Mouse (Mus musculus) lung, embryonic 15.5 days (tissue): Measurements from ENCODE around the gene Iqcf4. TPM values are rescaled to one million over a fixed set of nuclear protein-coding genes. Genes with fewer than 3 reads are reported as not detected.
A peak's percentile ranks its signal among the peaks of the same experiment; 100 is the strongest.
"Not testable (repeated sequence)": the region's sequence is repeated elsewhere in the genome, so short reads cannot be mapped to it uniquely, and the experiment has no call there.

Experiments used
- ATAC-seq: fragments of 200-750 bp; cut with Nextera tagmentation; 2 replicates; pipeline ENCODE4 v1.8.0; 2017; ENCODE audit warnings: moderate number of reproducible peaks, borderline replicate concordance; ENCODE audit not compliant: low FRiP score, low TSS enrichment; ENCODE audit errors: extremely low read depth
- H3K27ac ChIP-seq: fragments of 300-500 bp; sonication (generic); 2 replicates; pipeline ENCODE4 v1.5.1; 2015; ENCODE audit warnings: moderate library complexity, mild to moderate bottlenecking, inconsistent platforms
- H3K27me3 ChIP-seq: fragments of 300-500 bp; sonication (generic); 2 replicates; pipeline ENCODE4 v1.6.1; 2015; ENCODE audit warnings: inconsistent platforms
- H3K36me3 ChIP-seq: fragments of 300-500 bp; sonication (generic); 2 replicates; pipeline ENCODE4 v1.6.1; 2015; ENCODE audit warnings: inconsistent platforms
- H3K4me1 ChIP-seq: fragments of 300-500 bp; sonication (generic); 2 replicates; pipeline ENCODE4 v1.6.1; 2015; ENCODE audit warnings: inconsistent platforms
- H3K4me2 ChIP-seq: fragments of 300-500 bp; sonication (generic); 2 replicates; pipeline ENCODE4 v1.6.1; 2015; ENCODE audit warnings: inconsistent platforms, mild to moderate bottlenecking, moderate library complexity
- H3K4me3 ChIP-seq: fragments of 300-500 bp; sonication (generic); 2 replicates; pipeline ENCODE4 v1.5.1; 2015; ENCODE audit warnings: mild to moderate bottlenecking, inconsistent platforms
- H3K9ac ChIP-seq: fragments of 300-500 bp; sonication (generic); 2 replicates; pipeline ENCODE4 v1.6.1; 2015; ENCODE audit warnings: inconsistent platforms
- H3K9me3 ChIP-seq: fragments of 300-500 bp; sonication (generic); 2 replicates; pipeline ENCODE4 v1.6.1; 2016; ENCODE audit warnings: inconsistent platforms
- WGBS: fragments of 180-500 bp; shearing (Covaris S2); methylation state at CpG from one replicate; pipeline ENCODE4 v1.1.7; 2015; 5-methylcytosine and 5-hydroxymethylcytosine counted together
- polyA plus RNA-seq: library from polyadenylated mRNA; unstranded; fragments of >200 nt; fragmentation: Nextera tagmentation; extraction: Ambion mirVana; gene quantifications from 2 replicates; pipeline ENCODE4 v1.2.1, GENCODE M21; 2015

Gene Iqcf4
- not detected in 2 replicates for polyA plus RNA-seq

DNA sequence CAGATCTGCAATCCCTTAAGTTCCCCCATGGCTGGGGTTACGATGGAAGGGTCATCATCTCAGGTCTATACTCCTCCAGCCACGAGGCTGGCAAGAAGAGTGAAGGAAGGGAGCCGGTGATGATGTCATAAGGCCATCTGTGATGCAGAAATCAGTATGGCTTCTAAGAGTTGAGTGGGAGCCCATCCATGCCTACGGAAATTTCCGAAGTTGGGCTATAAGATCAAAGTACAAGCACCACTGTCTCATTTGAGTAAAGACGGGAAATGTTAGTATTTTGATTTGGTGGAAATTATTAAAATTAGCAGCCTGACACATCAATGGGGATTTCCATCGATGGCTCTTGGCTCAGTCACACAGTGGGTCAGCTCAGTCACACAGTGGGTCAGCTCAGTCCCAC lies at the start of gene Iqcf4:
Iqcf4 (minus strand) TSS at position 101 of the 400 bp plus-strand sequence.
- no peak within 1 kb of the TSS for H3K4me3 ChIP-seq
- H3K27ac ChIP-seq = no peak within 1 kb of the TSS
- H3K27me3 ChIP-seq = no peaks in the 10 kb centered on the region
- H3K9ac ChIP-seq = no peak within 1 kb of the TSS
- no peaks in the 10 kb centered on the region for H3K9me3 ChIP-seq
- 83% methylated on average over 7 of the region's 7 CpGs for WGBS
- H3K4me1 ChIP-seq = no peaks in the 10 kb centered on the region
- H3K4me2 ChIP-seq = no peak within 1 kb of the TSS
- no peak for ATAC-seq
- no peaks in the 10 kb centered on the region for H3K36me3 ChIP-seq

DNA sequence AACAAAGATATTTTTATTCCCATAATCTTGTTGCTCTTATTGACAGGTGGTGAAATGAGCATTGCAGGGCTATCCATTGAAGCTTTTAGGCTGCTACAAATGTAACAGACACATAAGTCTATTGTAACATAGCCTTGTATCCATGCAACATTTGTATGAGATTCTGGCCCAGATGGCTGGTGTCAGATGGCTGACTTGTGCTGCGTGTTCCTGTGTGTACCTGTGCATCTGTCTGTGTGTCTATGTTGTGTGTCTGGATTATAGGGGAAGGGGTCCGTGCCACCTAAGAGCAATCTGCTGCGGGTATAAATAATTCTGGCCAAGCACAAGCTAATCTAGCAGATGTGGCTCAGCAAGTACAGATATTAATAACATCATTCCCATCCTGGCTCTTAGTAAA lies 46.7 kb upstream of the Iqcf4 start:
- Histone ChIP-seq H3K27ac (no peak overlapping the region), H3K9me3 (no peaks in the 10 kb centered on the region), H3K4me1 (no peaks in the 10 kb centered on the region), H3K9ac (no peak overlapping the region), H3K36me3 (no peaks in the 10 kb centered on the region), H3K4me3 (no peak overlapping the region), H3K4me2 (no peak overlapping the region), H3K27me3 (no peaks in the 10 kb centered on the region)
- ATAC-seq = no peak
- 82% methylated on average over 3 of the region's 3 CpGs for WGBS

DNA sequence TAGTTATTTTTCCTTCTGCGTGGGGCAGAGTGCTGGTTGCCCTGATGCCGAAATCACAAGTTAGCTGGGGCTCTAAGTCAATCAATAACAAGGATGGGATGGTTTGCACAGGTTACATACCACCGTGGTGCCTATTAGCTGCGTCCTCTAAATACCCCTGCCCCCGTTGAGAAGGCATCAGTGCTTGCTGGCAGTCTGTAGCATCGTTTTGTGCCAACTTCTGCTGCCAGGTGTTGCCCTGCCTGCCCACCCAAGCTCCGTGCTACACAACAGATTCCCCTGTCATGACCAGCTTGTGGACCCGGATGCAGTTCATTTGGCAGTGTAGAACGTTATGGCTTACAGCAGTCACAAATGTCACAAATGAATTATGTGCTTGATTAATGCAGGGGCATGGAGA lies 45.5 kb upstream of the Iqcf4 start:
- no peak for ATAC-seq
- H3K4me1 ChIP-seq = no peaks in the 10 kb centered on the region
- 72% methylated on average over 9 of the region's 9 CpGs for WGBS
- no peaks in the 10 kb centered on the region for H3K36me3 ChIP-seq
- H3K9me3 ChIP-seq = no peaks in the 10 kb centered on the region
- H3K27me3 ChIP-seq = no peaks in the 10 kb centered on the region
- H3K9ac ChIP-seq = no peak overlapping the region
- H3K4me2 ChIP-seq = no peak overlapping the region
- H3K4me3 ChIP-seq = no peak overlapping the region
- no peak overlapping the region for H3K27ac ChIP-seq

DNA sequence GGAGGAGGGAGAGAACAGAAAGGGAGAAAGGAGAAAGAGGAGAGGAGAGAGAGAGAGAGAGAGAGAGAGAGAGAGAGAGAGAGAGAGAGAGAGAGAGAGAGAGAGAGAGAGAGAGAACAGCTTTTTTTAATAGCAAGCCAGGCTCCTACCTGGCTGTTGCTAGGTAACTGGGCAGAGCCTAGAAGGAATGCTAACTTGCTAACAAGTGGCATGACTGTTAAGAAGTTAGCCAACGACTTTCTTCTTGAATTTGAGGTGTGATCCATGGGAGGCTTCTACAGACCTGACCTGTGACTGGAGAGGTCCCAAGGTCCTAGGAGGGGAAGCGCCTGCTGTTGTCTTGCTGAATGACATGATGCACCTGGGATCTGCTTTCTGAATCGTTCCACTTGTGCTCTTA lies 43.8 kb upstream of the Iqcf4 start:
- H3K27me3 ChIP-seq = no peaks in the 10 kb centered on the region
- no peak overlapping the region for H3K9ac ChIP-seq
- H3K4me3 ChIP-seq = no peak overlapping the region
- 9% methylated on average over 3 of the region's 3 CpGs for WGBS
- peak overlapping the region; percentile 6; the same call in 1 of the 2 replicates for H3K4me2 ChIP-seq
- H3K36me3 ChIP-seq = no peaks in the 10 kb centered on the region
- no peaks in the 10 kb centered on the region for H3K4me1 ChIP-seq
- no peak overlapping the region for H3K27ac ChIP-seq
- no peak for ATAC-seq
- H3K9me3 ChIP-seq = no peaks in the 10 kb centered on the region

DNA sequence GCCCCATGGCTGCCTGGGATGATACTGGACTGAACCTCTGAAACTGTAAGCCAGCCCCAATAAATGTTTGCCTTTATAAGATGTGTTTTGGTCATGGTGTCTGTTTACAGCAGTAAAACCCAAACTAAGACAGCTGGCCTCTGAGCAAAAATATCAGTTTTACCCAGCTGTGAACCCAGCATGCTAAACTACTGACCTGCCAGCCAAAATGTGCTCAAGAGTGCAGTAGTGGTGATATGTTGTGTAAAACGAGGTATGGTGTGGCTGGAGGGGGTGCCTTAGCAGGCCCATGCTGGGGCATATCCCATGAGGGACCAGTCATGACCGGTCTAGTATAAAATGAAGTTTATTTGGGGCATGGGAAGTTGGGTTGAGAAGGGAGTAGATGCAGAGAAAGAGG lies 43.2 kb upstream of the Iqcf4 start:
- H3K9me3 ChIP-seq = no peaks in the 10 kb centered on the region
- H3K9ac ChIP-seq = no peak overlapping the region
- H3K4me1 ChIP-seq = no peaks in the 10 kb centered on the region
- 52% methylated on average over 2 of the region's 2 CpGs for WGBS
- H3K27ac ChIP-seq = no peak overlapping the region
- ATAC-seq = no peak
- no peak overlapping the region for H3K4me3 ChIP-seq
- H3K4me2 ChIP-seq = no peak overlapping the region
- H3K27me3 ChIP-seq = no peaks in the 10 kb centered on the region
- H3K36me3 ChIP-seq = no peaks in the 10 kb centered on the region

DNA sequence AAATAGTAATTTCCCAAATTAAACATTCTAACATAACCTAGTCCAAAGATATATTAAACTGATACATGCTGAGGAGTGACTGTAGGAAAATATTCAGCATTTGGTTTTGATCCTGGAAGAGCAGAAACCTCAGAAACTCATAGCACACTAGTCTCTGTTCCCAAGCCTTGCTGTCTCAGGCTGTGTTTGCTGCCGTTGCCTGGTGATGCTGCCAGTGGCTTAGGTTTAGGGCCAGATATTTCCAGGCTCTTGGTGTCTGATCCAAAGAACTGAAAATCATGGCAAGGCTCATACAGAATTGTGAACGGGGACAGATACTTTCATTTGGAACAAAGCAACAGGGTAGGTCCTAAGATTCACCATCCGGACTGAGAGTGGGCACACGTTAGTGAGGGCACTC lies 39.9 kb upstream of the Iqcf4 start:
- Histone ChIP-seq H3K4me2 (no peak overlapping the region), H3K27ac (no peak overlapping the region), H3K4me1 (no peaks in the 10 kb centered on the region), H3K4me3 (no peak overlapping the region), H3K9ac (no peak overlapping the region), H3K9me3 (no peaks in the 10 kb centered on the region), H3K36me3 (no peaks in the 10 kb centered on the region), H3K27me3 (no peaks in the 10 kb centered on the region)
- 71% methylated on average over 4 of the region's 4 CpGs for WGBS
- no peak for ATAC-seq

DNA sequence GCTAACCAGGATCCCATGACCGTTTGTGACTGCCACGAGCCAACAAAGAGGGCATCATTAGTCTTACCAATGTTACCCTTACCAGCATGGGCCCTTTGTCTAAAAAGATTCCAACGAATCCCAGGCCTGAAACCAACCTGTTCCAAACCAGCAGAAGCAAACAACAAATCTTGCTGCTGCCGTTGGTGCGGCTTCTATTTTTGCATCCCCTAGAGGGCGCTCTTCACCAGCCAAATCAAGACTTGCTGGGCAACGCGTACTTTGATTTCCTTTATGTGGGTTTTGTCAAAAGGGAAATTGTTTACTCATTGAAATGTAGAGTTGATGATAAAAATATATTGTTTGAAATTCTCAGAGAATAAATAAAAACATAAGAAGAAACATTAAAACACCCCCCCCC lies 29.8 kb upstream of the Iqcf4 start:
- 24% methylated on average over 8 of the region's 8 CpGs for WGBS
- H3K9me3 ChIP-seq = no peaks in the 10 kb centered on the region
- H3K4me3 ChIP-seq = no peak overlapping the region
- H3K9ac ChIP-seq = no peak overlapping the region
- H3K27me3 ChIP-seq = no peaks in the 10 kb centered on the region
- no peak for ATAC-seq
- H3K36me3 ChIP-seq = no peaks in the 10 kb centered on the region
- H3K4me1 ChIP-seq = no peaks in the 10 kb centered on the region
- H3K27ac ChIP-seq = no peak overlapping the region
- H3K4me2 ChIP-seq = no peak overlapping the region

DNA sequence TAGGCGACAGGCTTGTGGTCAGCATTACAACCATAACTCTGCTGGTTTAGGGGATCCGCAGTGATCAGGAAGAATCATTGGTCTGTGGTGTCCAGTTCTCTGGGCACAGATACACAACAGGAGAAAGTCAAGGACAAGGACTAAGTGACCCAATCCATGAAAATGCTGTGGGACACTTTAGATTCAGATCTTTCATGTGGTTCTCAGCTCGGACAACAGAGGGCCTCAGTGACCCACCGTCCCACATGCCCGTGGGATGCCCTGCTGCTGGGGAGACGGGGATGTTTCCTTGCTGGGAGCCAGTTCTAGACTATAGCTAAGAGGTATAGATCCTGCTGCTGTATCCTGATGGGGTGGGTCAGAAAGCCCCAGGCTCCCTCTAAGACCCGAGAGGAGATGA lies 27.7 kb upstream of the Iqcf4 start:
- ATAC-seq = no peak
- Histone ChIP-seq H3K4me1 (no peaks in the 10 kb centered on the region), H3K4me2 (no peak overlapping the region), H3K36me3 (no peaks in the 10 kb centered on the region), H3K4me3 (no peak overlapping the region), H3K27me3 (no peaks in the 10 kb centered on the region), H3K9ac (no peak overlapping the region), H3K9me3 (no peaks in the 10 kb centered on the region), H3K27ac (no peak overlapping the region)
- 36% methylated on average over 7 of the region's 7 CpGs for WGBS

DNA sequence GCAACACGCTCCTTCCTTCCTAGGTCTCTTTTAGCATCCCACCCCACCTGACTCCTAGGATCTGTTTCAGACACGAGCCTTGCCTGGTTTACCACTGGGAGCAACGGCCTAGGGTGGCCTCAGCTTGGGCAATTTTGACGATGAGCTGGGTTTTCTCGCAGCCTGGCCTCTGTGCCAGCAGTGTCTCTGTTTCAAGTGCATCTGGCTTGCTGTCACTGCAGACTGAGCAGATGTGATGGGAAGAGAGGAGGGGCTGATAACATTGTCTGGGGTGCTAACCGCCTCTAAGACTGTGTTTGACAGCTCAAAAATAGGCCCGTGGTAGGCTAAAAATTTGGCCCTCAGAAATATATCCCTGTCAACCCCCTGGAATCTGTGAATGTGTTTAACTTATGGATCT lies 25.0 kb upstream of the Iqcf4 start:
- Histone ChIP-seq H3K27ac (no peak overlapping the region), H3K9ac (no peak overlapping the region), H3K27me3 (no peaks in the 10 kb centered on the region), H3K36me3 (no peaks in the 10 kb centered on the region), H3K4me2 (no peak overlapping the region), H3K9me3 (no peaks in the 10 kb centered on the region), H3K4me1 (no peaks in the 10 kb centered on the region), H3K4me3 (no peak overlapping the region)
- no peak for ATAC-seq
- WGBS = 58% methylated on average over 7 of the region's 7 CpGs

DNA sequence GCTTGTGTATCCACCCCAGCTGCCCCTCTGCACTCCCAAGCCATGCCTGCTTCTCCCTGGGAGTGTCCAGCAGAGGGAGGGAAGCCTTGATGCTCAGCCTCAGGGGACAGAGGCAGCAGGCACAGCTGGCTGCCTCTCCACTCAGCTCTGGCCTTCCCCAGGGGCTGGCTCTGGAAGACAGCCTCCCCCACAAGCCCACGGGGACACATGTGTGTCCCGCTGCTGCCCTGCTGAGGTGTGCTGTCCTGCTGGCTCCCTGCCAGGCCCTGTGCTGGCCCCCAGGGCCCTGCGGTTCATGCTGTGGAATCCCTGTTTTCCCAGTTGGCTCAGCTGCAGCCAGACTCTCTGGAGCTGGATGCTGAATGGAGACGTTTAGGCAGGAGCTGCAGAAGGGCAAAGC lies 24.6 kb upstream of the Iqcf4 start:
- H3K4me3 ChIP-seq, H3K36me3 ChIP-seq, H3K9ac ChIP-seq, H3K4me1 ChIP-seq, H3K27me3 ChIP-seq, H3K9me3 ChIP-seq, ATAC-seq, H3K27ac ChIP-seq, H3K4me2 ChIP-seq: not testable (repeated sequence)
- WGBS = 5% methylated on average over 4 of the region's 4 CpGs

DNA sequence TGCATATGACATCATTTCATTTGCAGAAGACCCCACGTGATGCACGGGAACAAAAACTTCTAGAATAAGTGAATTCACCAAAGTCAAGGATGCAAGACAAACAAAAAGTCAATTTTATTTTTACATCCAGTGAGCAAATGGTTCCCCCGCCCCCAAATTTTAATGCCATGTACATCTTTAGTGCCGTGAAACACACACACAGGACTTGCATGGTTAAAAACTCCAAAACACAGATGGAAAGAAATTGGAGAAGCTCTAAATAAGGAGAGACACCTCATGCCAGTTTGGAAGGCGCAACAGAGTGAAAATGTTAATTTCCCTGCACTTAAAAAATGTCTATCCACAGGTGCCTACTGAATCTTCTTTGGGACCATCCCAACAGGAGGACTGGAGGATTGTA lies 21.4 kb upstream of the Iqcf4 start:
- no peaks in the 10 kb centered on the region for H3K9me3 ChIP-seq
- no peak overlapping the region for H3K9ac ChIP-seq
- ATAC-seq = no peak
- H3K36me3 ChIP-seq = no peaks in the 10 kb centered on the region
- no peaks in the 10 kb centered on the region for H3K4me1 ChIP-seq
- H3K27me3 ChIP-seq = no peaks in the 10 kb centered on the region
- WGBS = 89% methylated on average over 5 of the region's 5 CpGs
- no peak overlapping the region for H3K27ac ChIP-seq
- H3K4me3 ChIP-seq = no peak overlapping the region
- H3K4me2 ChIP-seq = no peak overlapping the region

DNA sequence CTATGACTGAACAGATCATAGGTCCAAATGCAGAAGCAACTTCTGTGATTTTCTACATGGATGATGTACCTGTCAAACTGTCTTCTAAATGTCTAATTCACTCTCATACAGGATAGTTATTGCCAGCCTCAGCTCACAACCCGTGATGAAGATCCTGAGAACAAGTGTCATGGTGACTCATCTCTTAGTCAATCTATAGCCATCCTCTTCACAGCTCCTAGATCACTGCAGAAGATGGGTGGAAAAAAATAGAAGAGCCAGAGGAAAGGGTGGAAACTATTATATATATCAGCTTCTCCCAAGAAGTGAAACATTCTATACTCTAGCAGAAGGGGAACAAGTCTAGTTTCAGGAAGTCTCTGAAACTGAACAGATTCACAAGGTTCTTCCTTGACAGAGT lies 11.8 kb upstream of the Iqcf4 start:
- no peaks in the 10 kb centered on the region for H3K36me3 ChIP-seq
- H3K9me3 ChIP-seq = no peaks in the 10 kb centered on the region
- no peak overlapping the region for H3K27ac ChIP-seq
- no peak overlapping the region for H3K4me3 ChIP-seq
- no peak for ATAC-seq
- H3K4me1 ChIP-seq = no peaks in the 10 kb centered on the region
- H3K4me2 ChIP-seq = no peak overlapping the region
- 54% methylated on average over 1 of the region's 1 CpGs for WGBS
- no peak overlapping the region for H3K9ac ChIP-seq
- no peaks in the 10 kb centered on the region for H3K27me3 ChIP-seq

DNA sequence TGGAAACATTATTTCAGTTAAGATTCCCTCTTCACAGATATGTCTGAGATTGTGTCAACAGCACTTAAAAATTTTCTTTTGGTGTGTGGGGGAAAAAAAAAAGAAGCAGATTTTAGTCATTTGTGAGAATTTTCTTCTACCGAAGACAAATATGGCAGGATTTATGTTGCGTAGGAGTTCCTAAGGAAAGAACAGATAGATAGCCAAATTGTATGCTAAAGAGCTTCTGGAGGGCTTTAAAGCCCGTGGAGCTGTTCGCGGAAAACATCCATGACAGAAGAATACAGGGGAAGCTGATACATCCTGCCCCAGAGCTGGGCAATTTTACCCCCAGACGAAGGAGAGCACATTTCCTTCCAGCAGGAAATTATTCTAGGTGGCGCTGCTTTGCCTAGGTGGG lies 9.2 kb upstream of the Iqcf4 start:
- Histone ChIP-seq H3K27me3 (no peaks in the 10 kb centered on the region), H3K4me2 (no peak overlapping the region), H3K4me1 (no peaks in the 10 kb centered on the region), H3K9ac (no peak overlapping the region), H3K9me3 (no peaks in the 10 kb centered on the region), H3K36me3 (no peaks in the 10 kb centered on the region), H3K27ac (no peak overlapping the region), H3K4me3 (no peak overlapping the region)
- ATAC-seq = no peak
- 75% methylated on average over 7 of the region's 7 CpGs for WGBS
